Mouse (Mus musculus) cerebellum, adult 18-20 months (tissue): Measurements from ENCODE around the gene Prkag2.

ENCODE experiments used
- DNase-seq, 2 experiments: peaks; one replicate each; pipeline ENCODE4 v3.0.0; 2021

The Prkag2 gene

GRCm38 (mm10) chr5:24908820-24909716, 191.4 kb downstream of the Prkag2 start:
- peak; percentile 77 to 80 for DNase-seq

DNA sequence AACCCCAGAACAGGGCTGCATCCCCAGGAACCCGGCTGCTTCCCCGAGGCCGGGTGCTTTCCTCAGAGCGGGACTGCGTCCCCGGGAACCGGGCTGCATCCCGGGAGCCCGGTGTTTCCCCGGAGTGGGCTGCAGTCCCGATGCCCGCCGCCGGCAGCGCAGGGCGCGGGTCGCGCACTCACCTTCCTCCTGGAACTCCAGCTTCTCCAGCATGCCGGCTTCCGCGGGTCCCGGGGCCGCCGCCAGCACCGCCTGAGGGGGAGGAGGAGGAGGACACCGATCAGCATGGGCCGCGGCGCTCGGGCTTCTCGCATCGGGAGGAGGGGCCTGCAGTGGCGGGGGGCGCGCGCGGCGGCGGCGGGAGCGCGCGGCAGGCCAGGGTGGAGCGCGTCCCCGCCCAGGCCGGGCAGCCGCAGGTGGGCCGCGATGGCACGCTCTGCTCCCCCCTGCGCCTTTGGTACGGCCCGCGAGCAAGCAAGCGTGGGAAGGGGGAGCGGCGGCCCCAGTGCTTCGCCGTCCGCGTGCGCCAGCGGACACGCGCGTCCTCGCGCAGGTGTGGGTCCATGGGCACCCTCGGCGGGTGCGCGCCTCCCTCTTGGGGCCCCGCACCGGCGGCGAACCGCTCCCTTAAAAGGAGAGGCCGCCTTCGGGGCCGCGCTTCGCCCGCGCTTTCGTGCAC, 192.2 kb downstream of the Prkag2 start:
- peak; percentile 89 to 96 for DNase-seq

DNA sequence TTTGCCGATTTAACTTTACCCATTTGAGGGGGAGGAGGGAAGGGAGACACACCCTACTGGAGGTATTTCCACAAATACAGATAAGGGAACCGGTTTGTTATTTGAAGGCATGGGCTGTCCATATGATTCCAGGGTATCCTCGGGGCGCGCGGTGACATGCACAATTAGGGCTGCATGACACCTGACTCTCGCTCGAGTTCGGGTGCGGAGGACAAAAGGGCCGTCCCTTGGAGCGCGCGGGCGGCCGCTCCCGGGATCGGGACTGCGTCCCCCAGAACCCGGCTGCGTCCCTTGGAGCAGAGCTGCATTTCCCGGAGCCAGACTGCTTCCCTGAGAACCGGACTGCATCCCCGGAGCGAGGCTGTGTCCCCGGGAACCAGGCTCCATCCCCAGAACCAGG, 192.7 kb downstream of the Prkag2 start:
- DNase-seq: peak in 1 of 2 experiments; percentile 58

DNA sequence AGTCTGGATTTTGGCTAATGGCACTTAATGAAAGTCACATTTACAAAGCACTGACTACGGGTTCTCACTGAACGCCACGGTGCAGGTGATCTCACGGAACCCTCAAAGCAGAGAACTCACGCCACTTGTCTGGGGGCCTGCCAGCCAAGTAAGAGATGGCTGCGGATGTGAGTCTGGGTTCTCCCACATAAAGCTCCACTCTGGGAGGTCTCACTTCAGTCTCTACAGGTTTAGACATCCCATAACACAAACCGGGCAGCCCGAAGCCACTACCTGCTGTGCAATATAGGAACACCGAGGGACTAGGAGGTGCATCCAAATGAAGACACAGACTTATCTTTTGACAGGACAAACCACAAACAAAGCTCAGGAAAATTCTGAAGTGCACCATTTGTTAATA, 193.6 kb downstream of the Prkag2 start:
- peak in 1 of 2 experiments; percentile 42 for DNase-seq

DNA sequence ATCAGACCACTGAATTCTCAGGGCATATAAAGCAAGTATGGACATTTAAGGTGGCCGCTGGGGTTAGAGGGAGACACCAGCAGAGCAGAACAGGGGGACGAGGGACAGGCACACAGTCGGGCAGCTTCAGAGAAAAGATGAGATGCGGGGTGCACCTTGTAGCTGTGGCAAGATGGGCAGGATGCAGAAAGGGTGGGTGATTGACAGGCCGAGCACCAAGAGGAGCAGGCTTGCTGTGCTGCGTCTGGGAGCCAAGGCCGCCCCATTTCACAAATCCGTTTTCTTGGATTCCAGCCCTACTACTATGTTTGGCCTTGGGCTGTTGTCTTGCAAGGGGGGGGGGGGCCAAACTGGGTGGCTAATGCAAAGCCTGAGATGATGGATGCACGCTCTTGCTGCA, 195.5 kb downstream of the Prkag2 start:
- DNase-seq: peak; percentile 59 to 72

GRCm38 (mm10) chr5:24904423-24904822, 196.0 kb downstream of the Prkag2 start:
- peak; percentile 41 to 46 for DNase-seq

DNA sequence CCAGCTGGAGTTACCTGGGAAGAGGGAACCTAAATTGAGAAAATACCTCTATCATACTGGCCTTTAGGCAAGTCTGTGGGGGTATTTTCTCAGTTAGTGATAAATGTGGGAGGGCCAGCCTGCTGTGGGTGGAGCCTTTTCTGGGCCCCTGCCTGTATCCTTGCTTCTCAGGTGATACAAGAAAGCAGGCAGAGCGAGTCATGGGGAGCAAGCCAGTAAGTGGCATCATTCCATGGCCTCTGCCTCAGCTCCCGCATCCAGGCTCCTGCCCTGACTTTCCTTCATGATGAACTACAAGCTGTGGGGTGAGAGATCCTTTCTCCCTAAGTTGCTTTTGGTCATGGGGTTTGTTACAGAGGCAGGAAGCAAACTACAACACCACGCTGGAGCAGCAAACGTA, 196.4 kb downstream of the Prkag2 start:
- DNase-seq: peak; percentile 32 to 38

- DNase-seq: peak; percentile 49 to 66
Observed at GRCm38 (mm10) chr5:24902835-24903234, 197.6 kb downstream of the Prkag2 start.

DNA sequence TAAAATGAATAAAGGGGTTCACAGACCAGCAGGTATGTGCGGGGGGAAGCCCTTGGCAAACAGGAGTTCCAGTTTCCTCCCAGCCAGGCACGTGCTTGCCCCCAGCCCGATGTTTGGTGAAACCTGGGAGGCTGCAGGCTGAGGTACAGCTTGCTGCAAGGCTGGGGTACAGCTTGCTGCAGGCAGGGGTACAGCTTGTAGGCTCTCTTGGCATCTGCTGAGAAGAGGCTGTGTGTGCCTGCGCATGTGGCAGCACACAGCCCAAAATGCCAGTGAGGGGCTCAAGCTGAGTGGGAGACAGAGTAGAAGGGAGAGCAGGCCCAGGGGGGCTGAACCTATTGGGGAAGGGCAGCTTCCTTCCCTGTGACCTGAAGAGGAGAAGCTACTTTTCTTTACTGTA, 204.8 kb downstream of the Prkag2 start:
- DNase-seq: no peak

DNA sequence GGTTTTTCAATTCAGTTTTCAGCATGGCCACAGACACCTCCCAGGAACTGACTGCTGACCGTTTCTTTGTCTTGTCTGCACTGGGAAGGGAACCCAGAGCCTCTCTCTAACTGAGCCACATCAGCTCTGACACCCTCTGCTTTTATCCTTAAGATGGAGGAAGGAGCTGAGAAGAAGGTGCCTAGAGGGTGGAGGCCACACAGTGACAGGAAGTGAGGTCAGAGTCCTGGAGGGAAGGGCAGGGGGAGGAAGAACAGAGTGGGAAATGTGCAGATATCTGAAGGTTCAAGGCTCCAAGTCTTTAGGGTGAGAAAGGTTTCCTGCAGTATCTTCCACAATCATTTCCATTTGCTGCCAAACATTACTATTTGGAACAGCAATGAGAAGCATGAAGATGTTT, 205.6 kb downstream of the Prkag2 start:
- no peak for DNase-seq

DNA sequence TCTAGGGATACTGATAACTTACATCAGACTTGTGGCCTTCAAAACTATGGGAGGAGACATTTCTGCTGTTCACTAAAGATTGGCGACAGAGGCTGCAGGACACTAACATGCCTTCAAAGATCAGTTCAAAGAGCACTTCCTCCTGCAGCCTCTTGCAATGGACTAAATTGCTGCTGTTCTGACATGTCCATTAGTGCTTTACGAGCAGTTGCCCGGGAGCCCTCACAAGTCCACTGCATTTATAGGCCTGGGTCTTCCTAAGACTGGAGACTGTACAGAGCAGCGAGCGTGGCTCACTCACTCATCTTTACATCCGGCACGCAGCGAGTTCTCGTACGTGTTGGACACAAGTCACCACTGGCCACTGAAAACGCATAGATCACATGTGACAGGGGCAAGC, 208.0 kb downstream of the Prkag2 start:
- no peak for DNase-seq

DNA sequence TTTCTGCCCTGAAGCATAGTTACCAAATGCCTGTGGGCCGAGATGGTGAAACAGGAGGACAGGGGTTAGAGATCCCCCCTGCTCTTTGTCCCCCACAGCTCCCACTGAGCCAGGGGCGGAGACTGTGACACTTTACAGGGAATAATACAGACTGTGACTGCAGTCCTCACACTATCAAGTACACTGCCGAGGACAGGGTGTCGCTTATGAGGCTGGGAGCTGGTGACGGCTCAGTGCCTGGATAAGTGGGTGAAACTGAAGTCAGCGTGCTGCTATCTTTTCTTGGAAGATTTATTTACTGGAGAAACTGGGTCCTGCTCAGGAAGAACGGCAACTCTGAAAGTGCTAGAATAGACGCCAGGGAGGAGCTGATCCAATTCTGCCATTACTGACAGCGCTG, 210.6 kb downstream of the Prkag2 start:
- DNase-seq: no peak

GRCm38 (mm10) chr5:24888874-24889591, 211.4 kb downstream of the Prkag2 start:
- no peak for DNase-seq

DNA sequence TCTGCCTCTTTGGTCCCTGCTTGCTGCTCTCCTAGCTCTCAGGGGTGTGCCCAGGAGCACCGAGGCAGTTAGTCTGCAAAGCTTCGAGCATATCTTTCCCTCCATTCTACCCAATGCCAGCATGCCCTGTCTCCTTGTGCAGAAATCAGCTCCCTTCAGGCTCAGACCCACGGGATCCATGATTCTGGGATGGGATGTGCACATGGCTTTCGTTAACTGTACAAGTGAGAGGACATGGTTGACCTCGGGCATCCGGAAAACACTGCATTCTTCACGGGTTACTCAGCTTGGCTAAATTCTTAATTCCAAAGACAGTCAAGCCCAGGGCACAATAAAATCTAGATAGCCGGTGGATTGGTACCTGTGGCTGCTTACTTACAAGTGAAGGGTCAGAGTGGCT, 213.2 kb downstream of the Prkag2 start:
- DNase-seq: no peak

DNA sequence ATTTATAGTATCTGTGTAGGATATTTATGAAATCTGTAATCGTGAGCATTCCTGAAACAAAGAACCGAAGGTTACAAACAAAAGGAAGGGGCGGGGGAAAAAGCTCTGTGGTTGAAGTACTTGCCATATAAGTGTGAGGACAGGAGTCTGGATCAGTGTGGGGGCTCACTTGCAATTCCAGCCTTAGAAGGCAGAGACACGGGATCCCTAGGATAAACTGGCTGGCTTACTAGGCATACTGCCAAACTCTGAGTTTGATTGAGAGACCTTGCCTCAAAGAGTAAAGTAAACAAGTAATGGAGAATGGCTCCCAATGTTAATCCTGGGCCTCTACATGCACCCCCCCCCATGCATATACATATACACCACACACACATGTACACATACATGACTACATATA, 221.7 kb downstream of the Prkag2 start:
- no peak for DNase-seq

DNA sequence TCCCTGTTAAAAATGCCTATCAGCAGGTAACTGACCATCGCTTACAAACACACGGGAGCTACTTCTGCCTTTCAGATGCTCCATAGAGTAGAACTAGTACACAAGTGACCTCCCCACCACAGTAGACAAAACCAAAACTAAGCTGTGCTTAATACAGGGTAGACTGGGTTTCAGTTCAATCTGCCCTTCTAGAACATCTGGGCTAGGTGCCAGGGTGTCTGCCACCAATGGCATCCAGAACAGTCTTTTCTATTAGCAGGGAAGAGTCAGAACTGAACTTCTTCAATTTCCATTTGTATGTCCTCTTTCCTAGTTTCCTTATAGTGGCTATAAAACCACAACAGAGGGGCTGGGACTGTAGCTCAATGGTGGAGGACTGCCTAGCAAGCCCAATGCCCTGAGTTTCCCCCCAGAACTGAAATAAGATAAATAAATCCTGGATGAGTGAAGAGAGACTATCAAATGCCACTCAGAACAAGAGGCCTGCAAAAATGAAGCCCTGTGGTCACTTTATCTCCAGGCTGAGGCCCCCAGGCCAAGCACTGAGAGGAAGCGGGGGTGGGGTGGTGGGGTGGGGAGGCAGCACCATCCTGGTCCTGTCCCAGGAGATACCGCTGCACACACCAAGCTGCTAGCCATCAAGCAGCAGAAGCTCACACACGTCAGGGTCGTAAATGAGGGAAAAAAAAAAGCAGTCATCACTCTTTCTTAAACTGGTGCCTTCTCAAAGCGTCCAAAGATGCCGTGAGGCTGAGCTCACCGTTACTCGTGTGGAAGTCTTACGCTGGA, 222.4 kb downstream of the Prkag2 start:
- peak in 1 of 2 experiments; percentile 25 for DNase-seq

GRCm38 (mm10) chr5:24876653-24877052, 223.8 kb downstream of the Prkag2 start:
- DNase-seq: no peak

DNA sequence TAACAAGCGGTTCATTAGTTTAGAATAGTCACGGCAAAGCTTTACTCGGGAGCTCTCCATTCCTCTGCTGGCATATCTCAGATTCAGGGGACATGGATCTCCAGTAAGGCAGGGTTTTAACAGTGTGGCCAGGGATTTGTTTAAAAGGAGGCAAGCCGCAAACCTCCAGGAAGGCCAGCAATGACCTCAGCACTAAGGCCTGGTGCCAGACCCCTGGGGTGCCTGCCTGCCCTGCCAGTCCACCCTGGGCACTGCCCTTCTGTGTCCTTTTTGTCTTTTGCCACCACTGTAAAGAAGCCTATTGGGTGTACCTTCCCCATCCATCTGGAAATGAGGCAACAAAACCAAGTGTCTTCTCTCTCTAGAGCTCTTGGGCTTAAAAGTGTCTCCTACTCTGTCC, 226.3 kb downstream of the Prkag2 start:
- peak; percentile 95 to 97 for DNase-seq

DNA sequence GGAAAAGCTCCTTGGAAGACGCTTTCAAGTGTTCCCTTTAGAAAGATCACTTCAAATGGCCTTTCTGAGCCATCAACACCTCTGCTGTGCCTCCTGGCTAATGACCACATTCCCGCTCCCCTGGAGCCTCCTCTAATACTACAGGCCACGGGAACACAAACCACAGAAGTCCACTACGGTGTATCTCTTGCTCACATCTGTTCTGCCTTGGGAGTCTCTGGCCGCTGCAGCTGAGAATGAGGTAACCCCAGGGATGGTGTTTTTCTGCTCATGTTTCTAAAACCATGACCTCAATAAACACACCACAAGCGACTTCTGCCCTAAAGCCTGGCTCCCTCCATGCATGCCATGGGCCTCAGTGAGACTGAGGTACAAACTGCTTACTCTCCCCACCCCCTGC, 227.2 kb downstream of the Prkag2 start:
- DNase-seq: no peak

DNA sequence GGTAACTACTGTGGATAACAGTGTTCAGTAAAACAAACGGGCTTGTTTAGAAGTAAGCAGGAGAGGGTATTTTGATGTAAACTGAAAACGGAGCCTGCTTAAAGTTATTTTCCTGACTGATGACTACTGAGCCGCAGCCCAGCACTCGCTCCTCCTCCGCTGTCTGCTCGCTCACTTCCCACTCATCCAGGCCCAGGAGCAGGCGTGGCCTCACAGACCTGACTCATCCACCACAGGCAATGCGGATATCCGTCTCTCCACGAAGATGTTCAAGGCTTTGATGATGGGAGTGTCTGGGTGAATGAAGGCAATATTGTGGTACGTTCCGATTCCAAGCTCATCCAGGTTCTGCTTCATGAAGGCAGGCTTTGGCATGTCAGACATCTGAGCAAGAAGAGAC, 229.2 kb downstream of the Prkag2 start:
- DNase-seq: no peak

- DNase-seq: no peak
Observed at GRCm38 (mm10) chr5:24869796-24870289, 230.6 kb downstream of the Prkag2 start.

DNA sequence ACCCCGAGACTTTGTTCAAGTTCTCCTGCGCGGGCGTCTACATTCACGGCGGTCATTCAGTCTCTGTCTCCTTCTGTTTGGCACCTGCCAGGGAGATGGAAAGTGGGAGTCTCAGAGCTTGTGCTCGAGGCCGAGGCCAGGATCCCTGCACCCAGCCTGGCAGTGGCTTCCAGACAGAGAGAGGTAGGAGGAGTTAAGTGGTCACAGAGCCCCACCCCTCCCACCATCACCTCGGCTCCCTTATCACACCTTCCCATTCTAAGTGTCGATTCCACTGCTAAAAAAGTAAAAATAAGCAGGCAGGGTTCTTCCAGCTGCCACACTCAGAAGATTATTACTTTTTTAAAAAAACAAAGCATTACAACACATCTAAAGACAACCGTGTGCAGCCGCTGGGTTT, 236.6 kb downstream of the Prkag2 start:
- DNase-seq: no peak
